Mouse (Mus musculus) right cerebral cortex, postnatal 14 days (tissue): ENCODE data around the gene Avp.

Experiments used
- DNase-seq: peaks from one replicate; pipeline ENCODE4 v3.0.0; 2022

The Avp gene

DNA sequence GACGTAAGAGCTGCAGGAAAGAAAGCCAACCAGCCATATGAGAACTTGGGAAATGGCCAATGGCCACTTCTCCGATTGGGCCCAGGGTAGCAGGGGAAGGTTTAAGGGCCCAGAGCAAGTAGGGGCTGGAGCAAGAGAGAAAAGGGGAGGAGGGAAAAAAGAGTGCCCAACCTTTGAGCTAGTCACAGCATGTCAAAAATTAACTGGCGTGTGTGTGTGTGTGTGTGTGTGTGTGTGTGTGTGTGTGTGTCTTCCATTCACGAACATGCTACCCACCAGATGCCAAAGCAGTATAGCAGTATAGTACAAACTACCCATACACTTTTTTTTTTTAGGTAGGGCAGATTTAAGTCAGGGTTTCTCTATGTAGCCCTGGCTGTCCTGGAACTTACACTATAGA is 13.4 kb downstream of the Avp start:
- DNase-seq: no peak

DNA sequence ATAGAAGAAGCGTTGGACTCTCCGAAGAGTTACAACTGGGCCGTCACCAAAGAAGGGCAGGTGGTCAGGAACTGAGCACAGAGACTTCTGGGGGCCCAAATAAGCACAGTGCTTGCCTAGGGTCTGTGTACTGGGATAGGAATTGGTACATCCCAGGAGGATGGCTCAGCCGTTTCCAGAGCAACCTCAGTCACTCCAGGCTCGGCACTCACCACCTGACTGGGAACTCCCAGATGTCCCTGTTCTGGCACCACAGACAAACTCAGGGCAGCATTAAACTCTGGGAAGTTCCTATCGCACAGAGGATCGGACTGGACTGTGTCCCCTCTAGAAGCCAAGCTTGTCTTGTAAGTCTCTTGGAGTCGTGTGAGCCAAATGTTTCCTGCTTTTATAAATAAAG is 17.4 kb downstream of the Avp start:
- DNase-seq: no peak

DNA sequence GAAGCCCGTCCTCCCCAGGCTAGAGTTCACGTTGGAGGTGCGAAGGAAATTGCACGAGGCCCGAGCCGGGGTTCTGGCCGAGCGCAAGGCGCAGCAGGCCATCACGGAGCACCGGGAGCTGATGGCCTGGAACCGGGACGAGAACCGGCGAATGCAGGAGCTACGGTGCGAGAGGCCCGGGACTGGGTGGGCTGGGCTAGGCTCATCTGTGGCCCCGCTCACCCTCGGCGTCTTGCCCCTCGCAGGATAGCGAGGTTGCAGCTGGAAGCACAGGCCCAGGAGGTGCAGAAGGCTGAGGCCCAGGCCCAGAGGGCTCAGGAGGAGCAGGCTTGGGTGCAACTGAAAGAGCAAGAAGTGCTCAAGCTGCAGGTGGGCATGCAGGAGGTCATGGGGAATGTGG is 18.3 kb downstream of the Avp start:
- no peak for DNase-seq

DNA sequence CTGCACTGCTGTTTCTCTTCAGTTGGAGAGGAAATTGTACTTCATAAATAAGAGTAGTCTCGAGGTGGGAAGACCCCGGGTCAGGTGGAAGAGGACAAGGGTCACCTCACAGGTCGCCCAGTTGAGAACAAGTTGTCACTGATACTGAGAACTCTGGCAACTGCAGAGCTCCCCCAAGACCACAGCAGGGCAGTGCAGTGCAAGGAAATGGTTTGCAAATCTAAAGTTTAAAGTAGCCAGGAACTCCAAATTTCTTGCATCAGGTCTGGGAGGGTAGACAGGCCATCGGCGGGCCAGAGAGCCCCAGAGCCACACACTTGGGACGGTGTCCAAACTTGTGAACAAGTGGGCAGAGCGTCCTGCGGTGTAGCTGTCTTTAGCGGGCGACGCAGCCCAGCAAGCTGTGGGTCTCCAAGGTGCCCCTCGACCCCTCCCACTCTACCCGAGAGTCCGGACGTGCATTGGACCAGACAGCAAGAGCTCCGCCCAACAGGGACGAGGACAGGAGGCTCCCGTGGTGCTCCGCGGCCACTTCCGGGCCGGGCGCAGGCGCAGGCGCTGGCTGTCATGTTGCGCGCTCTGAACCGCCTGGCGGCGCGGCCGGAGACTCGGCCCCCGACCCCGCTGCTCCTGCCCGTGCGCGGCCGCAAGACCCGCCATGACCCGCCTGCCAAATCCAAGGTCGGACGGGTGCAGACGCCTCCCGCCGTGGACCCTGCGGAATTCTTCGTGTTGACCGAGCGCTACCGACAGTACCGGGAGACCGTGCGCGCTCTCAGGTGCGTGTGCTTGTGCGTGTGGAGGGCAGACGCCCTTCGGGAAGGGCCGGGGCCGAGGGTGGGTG is 18.9 kb downstream of the Avp start, which contains the start of gene Mrps26:
Mrps26 (plus strand) TSS at position 531 of the 844 bp plus-strand sequence.
- DNase-seq: peak; percentile 90

DNA sequence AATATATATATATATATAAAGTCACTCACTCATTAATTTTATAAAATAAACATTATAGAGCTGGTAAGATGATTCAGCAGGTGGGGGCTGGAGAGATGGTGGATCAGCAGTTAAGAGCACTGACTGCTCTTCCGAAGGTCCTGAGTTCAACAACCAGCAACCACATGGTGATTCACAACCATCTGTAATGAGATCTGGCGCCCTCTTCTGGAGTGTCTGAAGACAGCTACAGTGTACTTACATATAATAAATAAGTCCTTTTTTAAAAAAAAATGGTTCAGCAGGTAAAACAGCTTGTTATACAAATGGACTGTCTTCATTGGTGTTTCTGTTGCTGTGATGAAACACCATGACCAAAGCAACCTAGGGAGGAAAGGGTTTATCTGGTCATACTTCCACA is 24.3 kb downstream of the Avp start:
- no peak for DNase-seq

DNA sequence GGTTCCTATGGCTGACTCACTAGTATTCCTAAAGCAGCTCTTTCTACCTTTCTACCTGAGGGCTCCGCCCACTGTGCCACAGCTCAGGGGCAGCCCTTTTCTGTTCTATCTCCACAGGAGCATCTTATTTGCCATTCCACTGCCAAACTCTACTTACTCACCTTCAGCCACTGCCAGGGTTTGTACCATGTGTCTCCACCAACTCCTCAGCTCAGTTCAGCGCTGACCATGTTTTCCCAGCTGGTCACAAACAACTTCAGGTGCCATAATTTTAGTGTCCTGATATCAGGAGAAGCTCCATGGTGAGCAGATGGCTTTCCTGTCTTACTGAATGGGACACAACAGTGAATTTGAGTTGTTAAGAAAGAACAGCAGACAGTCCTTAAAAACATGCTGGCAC is 24.9 kb downstream of the Avp start:
- no peak for DNase-seq

DNA sequence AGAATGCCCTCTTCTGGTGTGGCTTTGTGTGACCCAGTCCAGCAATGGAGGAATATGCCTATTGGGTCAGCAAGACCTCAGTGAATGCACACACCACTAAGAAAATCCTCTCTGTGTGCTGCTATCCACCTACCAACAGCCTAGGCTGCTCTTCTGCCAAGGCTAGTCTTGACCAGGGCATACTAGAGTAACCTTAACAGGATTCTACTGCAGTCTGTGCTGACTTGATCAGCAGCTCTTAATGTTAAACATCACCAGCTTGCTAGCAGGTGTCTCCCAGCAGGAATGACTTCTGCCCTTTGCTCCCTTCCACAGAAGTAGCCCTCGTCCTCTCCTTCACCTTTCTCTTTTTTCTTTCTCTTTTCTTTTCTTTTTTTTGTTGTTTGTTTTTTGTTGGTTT is 26.1 kb downstream of the Avp start:
- DNase-seq: no peak

DNA sequence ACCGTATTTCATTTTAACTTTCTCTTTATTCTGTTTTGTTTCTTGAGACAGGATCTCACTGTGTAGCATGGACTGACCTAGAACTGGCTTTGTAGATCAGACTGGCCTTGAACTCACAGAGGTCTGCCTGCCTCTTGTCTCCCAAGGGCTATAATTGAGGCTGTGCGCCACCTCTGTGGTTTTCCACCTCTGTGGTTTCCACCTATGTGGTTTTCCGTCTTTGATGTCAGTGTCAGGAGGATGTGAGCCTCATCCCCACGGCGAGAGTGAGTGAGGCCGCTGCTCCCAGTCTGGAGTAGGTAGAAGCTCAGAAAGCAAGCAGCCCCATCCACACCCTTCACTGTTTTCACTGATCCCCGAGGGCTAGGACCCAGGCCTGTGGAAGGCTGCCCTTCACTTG is 27.5 kb downstream of the Avp start:
- no peak for DNase-seq

DNA sequence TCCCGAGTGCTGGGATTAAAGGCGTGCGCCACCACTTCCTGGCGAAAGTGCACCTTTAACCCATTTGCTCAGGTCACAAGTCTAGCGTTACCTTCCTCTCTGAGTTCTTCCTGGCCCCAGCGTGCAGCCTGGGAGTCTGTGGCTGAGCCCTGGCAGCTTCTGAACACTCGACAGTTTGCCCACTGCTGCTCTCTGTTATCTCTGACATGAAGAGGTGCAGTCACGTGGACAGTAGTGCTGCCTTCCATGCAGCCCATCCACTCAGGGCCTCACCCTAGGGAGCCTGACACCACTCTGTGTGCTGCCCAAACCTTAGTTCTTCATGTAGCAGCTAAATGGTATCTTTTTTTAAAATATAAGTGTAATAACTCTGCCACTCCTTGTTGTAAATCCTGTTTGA is 35.4 kb downstream of the Avp start:
- no peak for DNase-seq

DNA sequence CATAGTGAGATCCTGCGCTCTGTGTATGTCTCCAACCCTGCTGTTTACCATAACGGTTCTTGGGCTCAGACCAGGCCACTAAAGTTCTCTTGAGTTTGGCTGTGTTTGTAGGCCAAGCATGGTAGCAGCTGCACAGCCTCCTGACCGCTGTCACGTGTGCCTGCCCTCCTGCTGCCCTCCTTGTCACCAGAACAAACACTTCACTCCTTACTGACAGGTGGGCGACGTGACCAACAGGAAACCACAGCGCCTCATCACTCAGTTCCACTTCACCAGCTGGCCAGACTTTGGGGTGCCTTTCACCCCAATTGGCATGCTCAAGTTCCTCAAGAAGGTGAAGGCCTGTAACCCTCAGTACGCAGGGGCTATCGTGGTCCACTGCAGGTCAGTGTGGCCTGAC is 42.1 kb downstream of the Avp start:
- DNase-seq: no peak

DNA sequence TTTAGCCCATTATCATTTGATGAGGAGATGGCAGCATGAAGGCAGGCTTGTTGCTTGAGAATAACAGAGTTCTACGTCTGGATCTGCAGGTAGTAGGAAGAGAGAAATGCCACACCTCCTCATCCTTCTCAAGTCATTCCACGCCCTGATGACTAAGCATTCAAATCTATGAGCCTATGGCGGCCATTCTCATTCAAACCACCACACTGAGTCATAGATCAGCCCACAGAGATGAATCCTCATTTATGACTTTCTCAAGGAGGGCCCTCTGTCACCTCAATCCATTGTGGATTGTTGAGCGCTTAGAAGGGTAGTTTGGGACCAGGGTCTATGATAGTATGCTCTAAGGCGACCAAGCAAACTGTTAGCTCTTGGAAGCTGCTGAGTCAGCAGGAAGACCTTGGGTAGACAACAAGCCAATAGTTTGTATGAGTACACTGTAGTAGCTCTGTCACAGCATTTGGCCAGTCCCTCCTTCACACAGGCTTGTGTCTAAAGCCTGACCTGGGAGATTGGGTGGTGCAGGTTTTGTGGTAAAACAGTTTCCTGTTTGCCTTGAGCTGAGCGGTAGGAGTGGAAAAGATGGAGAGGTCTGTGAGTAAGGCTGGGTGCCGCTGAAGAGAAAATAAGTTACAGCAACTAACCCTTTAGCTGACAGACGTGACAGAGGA is 43.3 kb downstream of the Avp start:
- DNase-seq: no peak

DNA sequence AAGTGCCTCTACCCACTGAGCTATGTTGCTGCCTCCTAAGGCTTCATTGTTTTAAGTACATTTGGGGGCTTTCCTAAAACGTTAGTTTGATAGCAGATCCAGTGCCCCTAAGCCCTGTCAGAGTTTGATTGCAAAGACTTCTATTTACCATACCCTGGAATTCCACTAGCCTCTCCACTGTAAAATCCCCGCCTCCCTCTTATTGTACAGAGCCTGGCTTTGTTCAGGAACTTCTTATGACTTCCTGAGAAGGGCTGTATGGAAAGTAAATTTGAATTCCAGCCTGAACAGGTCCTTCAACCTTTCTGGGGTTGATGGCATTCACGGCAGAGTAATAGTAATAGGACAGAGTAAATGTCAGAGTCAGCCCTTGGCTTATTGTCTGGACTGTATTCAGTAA is 45.5 kb downstream of the Avp start:
- no peak for DNase-seq

DNA sequence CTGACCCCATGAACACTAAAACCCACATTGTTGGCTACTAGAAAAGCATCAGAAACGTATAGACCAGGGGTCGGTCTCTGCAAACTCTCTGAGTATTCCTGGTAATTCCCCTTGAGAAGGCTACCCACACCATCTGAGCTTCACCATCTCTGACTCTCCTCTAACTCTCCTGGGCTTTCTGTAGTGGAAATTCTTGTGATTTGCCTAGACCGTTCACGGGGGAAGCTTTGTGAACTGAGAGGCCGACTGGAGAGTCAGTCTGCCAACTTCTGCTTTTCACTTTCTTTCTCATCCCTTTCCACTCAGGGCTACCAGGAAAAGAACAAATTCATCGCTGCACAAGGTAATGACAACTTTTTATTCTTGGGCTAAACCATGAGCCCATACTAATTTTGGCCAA is 47.3 kb downstream of the Avp start:
- DNase-seq: no peak

DNA sequence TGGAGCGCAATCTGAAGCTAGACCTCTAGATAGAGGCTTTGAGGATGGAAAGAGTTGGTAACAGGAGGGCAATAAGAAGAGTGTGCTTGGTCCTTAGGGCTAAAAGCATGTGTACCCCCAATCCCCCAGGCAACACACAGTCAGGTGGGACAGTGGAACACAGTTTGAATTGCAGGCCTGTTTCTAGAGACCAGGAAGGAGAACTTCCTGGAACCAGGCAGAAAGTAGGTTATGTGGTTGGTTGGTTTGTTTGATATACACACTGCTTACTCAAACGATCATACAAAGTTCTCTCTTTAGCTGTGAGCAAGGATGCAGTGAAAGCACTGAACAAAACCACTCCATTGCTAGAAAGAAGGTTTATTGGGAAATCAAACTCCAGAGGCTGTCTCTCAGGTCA is 50.2 kb downstream of the Avp start:
- DNase-seq: no peak
